Mouse (Mus musculus): ENCODE measurements around the gene Steap3.

DNA sequence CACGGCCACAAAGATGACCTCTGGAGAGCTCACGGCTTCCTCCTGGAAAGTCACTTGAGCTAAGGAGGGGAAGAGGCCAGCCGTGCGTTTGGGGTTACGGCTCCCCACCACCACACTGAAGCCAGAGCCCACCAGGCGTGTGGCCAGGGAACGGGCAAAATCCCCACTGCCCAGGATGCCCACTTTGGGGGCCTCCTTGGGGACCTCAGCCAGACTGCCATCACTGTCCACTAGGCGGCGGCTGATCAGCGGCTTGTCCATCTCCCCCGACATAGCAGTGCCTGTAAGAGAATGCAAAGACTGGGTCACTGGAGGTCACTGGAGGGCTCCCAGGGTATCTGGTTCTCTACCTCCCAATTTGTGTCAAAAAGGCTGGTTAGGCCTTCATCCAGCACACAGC lies 28.5 kb downstream of the Steap3 start:
- TF ChIP-seq CTCF (IDR thresholded peaks at IDR 0.05; ENCODE audit: control insufficient read depth, insufficient read depth, insufficient read length) (no peak), USF1 (IDR thresholded peaks at IDR 0.05; ENCODE audit: low read depth) (no peak), CEBPB (IDR thresholded peaks at IDR 0.05; ENCODE audit: low read depth) (no peak)

Data from C2C12 (cell line).